Mouse (Mus musculus): ENCODE data around the gene Tst. TPM values are rescaled to one million over a fixed set of nuclear protein-coding genes. Genes with fewer than 3 reads are reported as not detected.

The Tst gene
- polyA plus RNA-seq, 1 experiment, result 16.8 TPM

- Histone ChIP-seq H3K27ac (ENCODE audit: insufficient read depth, low read length) (peak overlapping the region; percentile 44; the same call in 1 of the 2 replicates), H3K4me3 (ENCODE audit: extremely low read depth, insufficient read depth, insufficient read length) (peak overlapping the region; percentile 92), H3K4me1 (ENCODE audit: control insufficient read depth, insufficient read depth, insufficient read length) (peaks cover 6% of the 10 kb centered on the region; the same call in 1 of the 2 replicates), H3K36me3 (ENCODE audit: control insufficient read depth, insufficient read depth, low read length) (no peaks in the 10 kb centered on the region), H3K27me3 (ENCODE audit: control insufficient read depth, insufficient read depth, low read length) (no peaks in the 10 kb centered on the region)
- DNase-seq (ENCODE audit: low read depth in 1 of 2, low spot score in 2 of 2), result no peak
- no peak for TF ChIP-seq POLR2A (IDR thresholded peaks at IDR 0.05; ENCODE audit: low read depth, low read length)
- no peak for TF ChIP-seq CTCF (IDR thresholded peaks at IDR 0.05; ENCODE audit: extremely low read depth, insufficient read depth, insufficient read length, insufficient replicate concordance)
- 46% methylated on average over 11 of the region's 11 CpGs for WGBS
Observed at GRCm38 (mm10) chr15:78405098-78405497, 609 bp downstream of the Tst start.

- 87% methylated on average over 1 of the region's 1 CpGs for WGBS
- no peaks in the 10 kb centered on the region for H3K36me3 ChIP-seq (ENCODE audit: control insufficient read depth, insufficient read depth, low read length)
- DNase-seq (ENCODE audit: low read depth in 1 of 2, low spot score in 2 of 2), result no peak
- H3K4me1 ChIP-seq (ENCODE audit: control insufficient read depth, insufficient read depth, insufficient read length), result peaks cover 6% of the 10 kb centered on the region; the same call in 1 of the 2 replicates
- no peak for TF ChIP-seq CTCF (IDR thresholded peaks at IDR 0.05; ENCODE audit: extremely low read depth, insufficient read depth, insufficient read length, insufficient replicate concordance)
- no peak for TF ChIP-seq POLR2A (IDR thresholded peaks at IDR 0.05; ENCODE audit: low read depth, low read length)
- H3K27ac ChIP-seq (ENCODE audit: insufficient read depth, low read length), result peak overlapping the region; percentile 41
- H3K27me3 ChIP-seq (ENCODE audit: control insufficient read depth, insufficient read depth, low read length), result no peaks in the 10 kb centered on the region
- H3K4me3 ChIP-seq (ENCODE audit: extremely low read depth, insufficient read depth, insufficient read length), result no peak overlapping the region
Observed at GRCm38 (mm10) chr15:78403896-78404295, 1.8 kb downstream of the Tst start.

- WGBS, result 84% methylated on average over 3 of the region's 3 CpGs
- peak overlapping the region; percentile 41; the same call in 1 of the 2 replicates for H3K27ac ChIP-seq (ENCODE audit: insufficient read depth, low read length)
- no peaks in the 10 kb centered on the region for H3K36me3 ChIP-seq (ENCODE audit: control insufficient read depth, insufficient read depth, low read length)
- DNase-seq (ENCODE audit: low read depth in 1 of 2, low spot score in 2 of 2), result no peak
- H3K27me3 ChIP-seq (ENCODE audit: control insufficient read depth, insufficient read depth, low read length), result no peaks in the 10 kb centered on the region
- TF ChIP-seq POLR2A (IDR thresholded peaks at IDR 0.05; ENCODE audit: low read depth, low read length) (no peak), CTCF (IDR thresholded peaks at IDR 0.05; ENCODE audit: extremely low read depth, insufficient read depth, insufficient read length, insufficient replicate concordance) (no peak)
- peaks cover 6% of the 10 kb centered on the region; the same call in 1 of the 2 replicates for H3K4me1 ChIP-seq (ENCODE audit: control insufficient read depth, insufficient read depth, insufficient read length)
- no peak overlapping the region for H3K4me3 ChIP-seq (ENCODE audit: extremely low read depth, insufficient read depth, insufficient read length)
Observed at GRCm38 (mm10) chr15:78403301-78403741, 2.4 kb downstream of the Tst start.

- Histone ChIP-seq H3K36me3 (ENCODE audit: control insufficient read depth, insufficient read depth, low read length) (no peaks in the 10 kb centered on the region), H3K27ac (ENCODE audit: insufficient read depth, low read length) (no peak overlapping the region), H3K4me1 (ENCODE audit: control insufficient read depth, insufficient read depth, insufficient read length) (peaks cover 6% of the 10 kb centered on the region; the same call in 1 of the 2 replicates), H3K4me3 (ENCODE audit: extremely low read depth, insufficient read depth, insufficient read length) (no peak overlapping the region), H3K27me3 (ENCODE audit: control insufficient read depth, insufficient read depth, low read length) (no peaks in the 10 kb centered on the region)
- TF ChIP-seq CTCF (IDR thresholded peaks at IDR 0.05; ENCODE audit: extremely low read depth, insufficient read depth, insufficient read length, insufficient replicate concordance), result no peak
- TF ChIP-seq POLR2A (IDR thresholded peaks at IDR 0.05; ENCODE audit: low read depth, low read length), result no peak
- 84% methylated on average over 7 of the region's 7 CpGs for WGBS
- DNase-seq (ENCODE audit: low read depth in 1 of 2, low spot score in 2 of 2), result no peak
Observed at GRCm38 (mm10) chr15:78402423-78402822, 3.3 kb downstream of the Tst start.

GRCm38 (mm10) chr15:78401921-78402320 lies 3.8 kb downstream of the Tst start:
- Histone ChIP-seq H3K27me3 (ENCODE audit: control insufficient read depth, insufficient read depth, low read length) (no peaks in the 10 kb centered on the region), H3K27ac (ENCODE audit: insufficient read depth, low read length) (0 out of 2 replicates have a peak overlapping the region, but pooled peaks have one; percentile 31), H3K36me3 (ENCODE audit: control insufficient read depth, insufficient read depth, low read length) (no peaks in the 10 kb centered on the region), H3K4me1 (ENCODE audit: control insufficient read depth, insufficient read depth, insufficient read length) (peaks cover 3% of the 10 kb centered on the region; the same call in 1 of the 2 replicates), H3K4me3 (ENCODE audit: extremely low read depth, insufficient read depth, insufficient read length) (no peak overlapping the region)
- TF ChIP-seq POLR2A (IDR thresholded peaks at IDR 0.05; ENCODE audit: low read depth, low read length), result no peak
- TF ChIP-seq CTCF (IDR thresholded peaks at IDR 0.05; ENCODE audit: extremely low read depth, insufficient read depth, insufficient read length, insufficient replicate concordance), result no peak
- 42% methylated on average over 4 of the region's 4 CpGs for WGBS
- no peak for DNase-seq (ENCODE audit: low read depth in 1 of 2, low spot score in 2 of 2)

GRCm38 (mm10) chr15:78401345-78401744 lies 4.4 kb downstream of the Tst start:
- Histone ChIP-seq H3K4me1 (ENCODE audit: control insufficient read depth, insufficient read depth, insufficient read length) (peaks cover 3% of the 10 kb centered on the region; the same call in 1 of the 2 replicates), H3K4me3 (ENCODE audit: extremely low read depth, insufficient read depth, insufficient read length) (no peak overlapping the region), H3K27ac (ENCODE audit: insufficient read depth, low read length) (peak overlapping the region; percentile 31; the same call in 1 of the 2 replicates), H3K36me3 (ENCODE audit: control insufficient read depth, insufficient read depth, low read length) (no peaks in the 10 kb centered on the region), H3K27me3 (ENCODE audit: control insufficient read depth, insufficient read depth, low read length) (no peaks in the 10 kb centered on the region)
- 60% methylated on average over 6 of the region's 6 CpGs for WGBS
- no peak for TF ChIP-seq CTCF (IDR thresholded peaks at IDR 0.05; ENCODE audit: extremely low read depth, insufficient read depth, insufficient read length, insufficient replicate concordance)
- no peak for TF ChIP-seq POLR2A (IDR thresholded peaks at IDR 0.05; ENCODE audit: low read depth, low read length)
- no peak for DNase-seq (ENCODE audit: low read depth in 1 of 2, low spot score in 2 of 2)

- H3K27ac ChIP-seq (ENCODE audit: insufficient read depth, low read length), result no peak within 1 kb of the TSS
- H3K4me3 ChIP-seq (ENCODE audit: extremely low read depth, insufficient read depth, insufficient read length), result no peak within 1 kb of the TSS
- no peak for DNase-seq (ENCODE audit: low read depth in 1 of 2, low spot score in 2 of 2)
- no peaks in the 10 kb centered on the region for H3K4me1 ChIP-seq (ENCODE audit: control insufficient read depth, insufficient read depth, insufficient read length)
- H3K36me3 ChIP-seq (ENCODE audit: control insufficient read depth, insufficient read depth, low read length), result no peaks in the 10 kb centered on the region
- H3K27me3 ChIP-seq (ENCODE audit: control insufficient read depth, insufficient read depth, low read length), result no peaks in the 10 kb centered on the region
- no peak for TF ChIP-seq CTCF (IDR thresholded peaks at IDR 0.05; ENCODE audit: extremely low read depth, insufficient read depth, insufficient read length, insufficient replicate concordance)
- WGBS, result 84% methylated on average over 8 of the region's 8 CpGs
Observed at GRCm38 (mm10) chr15:78395478-78395962, 10.2 kb downstream of the Tst start, which contains the start of gene Tex33. Gene Tex33 (minus strand): TSS chr15:78395912.
